Mouse (Mus musculus) lung, adult 2 months (tissue): Measurements from ENCODE around the gene Naa80.

Experiments
- CTCF ChIP-seq: fragments of 200-500 bp; IDR thresholded peaks from 2 replicates; pipeline ENCODE4 v1.5.1; 2011; ENCODE audit warnings: mild to moderate bottlenecking, low read length, control low read depth; ENCODE audit not compliant: insufficient read depth
- POLR2A ChIP-seq: fragments of 200-500 bp; IDR thresholded peaks from 2 replicates; pipeline ENCODE4 v1.6.1; 2011; ENCODE audit warnings: low read depth, mild to moderate bottlenecking, control low read depth, low read length, borderline replicate concordance; ENCODE audit errors: extremely low read depth

- TF ChIP-seq CTCF, result no peak
- 0 out of 2 replicates have a peak, but pooled peaks have one; percentile 14 for TF ChIP-seq POLR2A
Measured at GRCm38 (mm10) chr9:107607653-107608245, 29.1 kb downstream of the Naa80 start.
